Mouse (Mus musculus): ENCODE data around the gene B130006D01Rik.

DNA sequence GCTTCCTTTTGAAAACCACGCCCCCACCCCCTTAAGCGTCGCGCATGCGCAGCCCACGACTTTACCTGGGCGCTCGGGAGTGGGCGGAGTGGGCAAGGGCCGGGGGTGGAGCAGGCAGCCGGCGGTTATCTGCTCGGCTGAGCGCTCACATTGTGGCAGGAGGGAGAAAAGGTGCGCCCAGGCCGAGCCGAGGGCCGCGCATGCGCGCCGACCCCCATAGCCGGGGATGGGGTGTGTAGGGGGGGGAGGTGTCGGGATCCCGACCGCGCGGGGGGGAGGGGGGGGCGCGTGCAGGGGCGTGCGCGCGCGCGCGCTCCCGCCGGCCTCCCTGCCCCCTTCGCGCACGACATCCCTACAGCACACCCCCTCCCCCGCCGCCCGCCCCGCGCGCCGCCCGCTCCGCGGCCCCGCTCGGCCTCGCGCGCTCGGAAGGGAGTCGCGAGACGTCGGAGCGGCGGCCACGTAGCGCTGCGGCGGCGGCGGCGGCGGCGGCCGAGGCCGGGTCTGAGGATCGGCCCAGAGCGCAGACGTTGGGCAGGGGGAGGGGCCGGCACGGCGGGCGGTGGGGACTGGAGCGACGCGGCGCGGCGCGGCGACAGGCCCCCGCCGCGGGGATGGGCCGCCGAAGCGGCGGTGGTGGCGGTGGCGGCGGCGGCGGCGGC is 10.7 kb upstream of the B130006D01Rik start, which contains the start of gene Zfp652:
- TF ChIP-seq CTCF (IDR thresholded peaks at IDR 0.05; ENCODE audit: control insufficient read depth, insufficient read depth, insufficient replicate concordance, low read depth, low read length) (no peak), POLR2A (IDR thresholded peaks at IDR 0.05; ENCODE audit: control insufficient read depth, low read depth, low read length) (no peak)
